Mouse (Mus musculus) CH12.LX (cell line): Measurements from ENCODE around the gene Ipo8. TPM values are rescaled to one million over a fixed set of nuclear protein-coding genes. Genes with fewer than 3 reads are reported as not detected.
A peak's percentile ranks its signal among the peaks of the same experiment; 100 is the strongest.

Experiments
- DNase-seq: peaks from one replicate; pipeline ENCODE4 v3.0.0-alpha.2; 2013; ENCODE audit errors: extremely low read depth
- H3K27ac ChIP-seq: 2 replicates; pipeline ENCODE4 v1.5.1; 2012; ENCODE audit warnings: low read depth, mild to moderate bottlenecking, control low read depth, moderate library complexity; ENCODE audit not compliant: insufficient read depth
- H3K27me3 ChIP-seq: replicated peaks from 2 replicates; pipeline ENCODE3; 2012; ENCODE audit warnings: inconsistent platforms
- H3K36me3 ChIP-seq, 2 experiments: replicated peaks in 1 of 2; 2 replicates each; pipeline versions ENCODE3 to v1.6.1; 2012; ENCODE audit warnings: inconsistent platforms in 1 of 2, low read length in 1 of 2, mild to moderate bottlenecking in 1 of 2, mixed read lengths in 1 of 2, moderate library complexity in 1 of 2; ENCODE audit not compliant: control insufficient read depth in 1 of 2, insufficient read depth in 1 of 2
- H3K4me1 ChIP-seq, 2 experiments: 2 replicates each; pipeline ENCODE4 v1.6.1; 2012; ENCODE audit warnings: inconsistent platforms in 1 of 2, moderate library complexity in 1 of 2; ENCODE audit not compliant: insufficient read depth in 2 of 2, control insufficient read depth in 1 of 2
- H3K4me2 ChIP-seq: 2 replicates; pipeline ENCODE4 v1.6.1; 2012; ENCODE audit warnings: low read depth, mild to moderate bottlenecking, control low read depth; ENCODE audit not compliant: poor library complexity, insufficient read depth, severe bottlenecking
- H3K4me3 ChIP-seq, 3 experiments: fragments of 150-350 bp in 1 of 3; sonication (generic) in 1 of 3; replicated peaks in 1 of 3; 2 replicates each; pipeline versions ENCODE3 to v1.5.1; 2011 to 2012; ENCODE audit warnings: low read depth in 2 of 3, low read length in 2 of 3, mild to moderate bottlenecking in 2 of 3, moderate library complexity in 2 of 3, control low read depth in 1 of 3, improper control_type of control experiment in 1 of 3, inconsistent platforms in 1 of 3, mixed read lengths in 1 of 3; ENCODE audit not compliant: poor library complexity in 1 of 3
- H3K79me2 ChIP-seq: replicated peaks from 2 replicates; pipeline ENCODE4 v1.6.1; 2012; ENCODE audit warnings: mild to moderate bottlenecking, moderate library complexity; ENCODE audit not compliant: control insufficient read depth, poor library complexity, insufficient read depth, severe bottlenecking; ENCODE audit errors: extremely low read depth
- H3K9ac ChIP-seq: 2 replicates; pipeline ENCODE4 v1.6.1; 2012; ENCODE audit warnings: low read depth, mild to moderate bottlenecking, control low read depth, moderate library complexity; ENCODE audit not compliant: insufficient read depth
- H3K9me3 ChIP-seq: replicated peaks from 2 replicates; pipeline ENCODE3; 2012; ENCODE audit warnings: low read length, inconsistent platforms, mixed read lengths
- BHLHE40 ChIP-seq: IDR thresholded peaks from 2 replicates; pipeline ENCODE4 v1.6.1; 2011; ENCODE audit warnings: mild to moderate bottlenecking, low read depth, low read length, improper control_type of control experiment
- CHD1 ChIP-seq: IDR thresholded peaks from 2 replicates; pipeline ENCODE4 v1.6.1; 2012; ENCODE audit warnings: low read depth, low read length, improper control_type of control experiment, inconsistent platforms
- CHD2 ChIP-seq: IDR thresholded peaks from 2 replicates; pipeline ENCODE4 v1.6.1; 2011; ENCODE audit warnings: low read length, improper control_type of control experiment
- ELF1 ChIP-seq: IDR thresholded peaks from 2 replicates; pipeline ENCODE4 v1.6.1; 2014; ENCODE audit warnings: low read depth, mild to moderate bottlenecking, inconsistent platforms, low read length, improper control_type of control experiment
- EP300 ChIP-seq: IDR thresholded peaks from 2 replicates; pipeline ENCODE4 v1.6.1; 2011; ENCODE audit warnings: low read length, improper control_type of control experiment
- ETS1 ChIP-seq: conservative IDR thresholded peaks from 2 replicates; pipeline ENCODE4 v1.6.1; 2012; ENCODE audit warnings: low read depth, mild to moderate bottlenecking, inconsistent platforms, low read length, improper control_type of control experiment, moderate library complexity
- JUND ChIP-seq: conservative IDR thresholded peaks from 2 replicates; pipeline ENCODE4 v1.6.1; 2011; ENCODE audit warnings: low read depth, low read length, improper control_type of control experiment
- MAFK ChIP-seq: IDR thresholded peaks from 2 replicates; pipeline ENCODE4 v1.6.1; 2011; ENCODE audit warnings: low read length, improper control_type of control experiment; ENCODE audit not compliant: insufficient replicate concordance
- MXI1 ChIP-seq: IDR thresholded peaks from 2 replicates; pipeline ENCODE4 v1.6.1; 2011; ENCODE audit warnings: mild to moderate bottlenecking, low read depth, low read length, improper control_type of control experiment
- PAX5 ChIP-seq: IDR thresholded peaks from 2 replicates; pipeline ENCODE4 v1.6.1; 2012; ENCODE audit warnings: low read length, inconsistent platforms, mixed read lengths
- POLR2A ChIP-seq: IDR thresholded peaks from 2 replicates; pipeline ENCODE4 v1.6.1; 2011; ENCODE audit warnings: low read depth, mild to moderate bottlenecking, improper control_type of control experiment, low read length
- RCOR1 ChIP-seq: conservative IDR thresholded peaks from 2 replicates; pipeline ENCODE4 v1.6.1; 2012; ENCODE audit warnings: low read depth, mild to moderate bottlenecking, inconsistent platforms, low read length, improper control_type of control experiment
- SMC3 ChIP-seq: IDR thresholded peaks from 2 replicates; pipeline ENCODE4 v1.6.1; 2011; ENCODE audit warnings: low read depth, low read length, improper control_type of control experiment
- TBP ChIP-seq: conservative IDR thresholded peaks from 2 replicates; pipeline ENCODE4 v1.6.1; 2011; ENCODE audit warnings: low read depth, low read length, improper control_type of control experiment
- UBTF ChIP-seq: IDR thresholded peaks from 2 replicates; pipeline ENCODE4 v1.6.1; 2012; ENCODE audit warnings: low read depth, mild to moderate bottlenecking, inconsistent platforms, low read length, improper control_type of control experiment, moderate library complexity
- ZMIZ1 ChIP-seq: IDR thresholded peaks from 2 replicates; pipeline ENCODE4 v1.6.1; 2012; ENCODE audit warnings: low read depth, mild to moderate bottlenecking, inconsistent platforms, low read length, improper control_type of control experiment
- ZNF384 ChIP-seq: IDR thresholded peaks from 2 replicates; pipeline ENCODE4 v1.6.1; 2012; ENCODE audit warnings: low read depth, low read length, improper control_type of control experiment, inconsistent platforms
- dilution Hi-C: fragments of 300-500 bp; cut with MboI; formaldehyde crosslinking; loops from 2 replicates; pipeline ENCODE4 v1.14.3; 2020; ENCODE audit warnings: low sequenced_read_pairs; ENCODE audit not compliant: extremely low pct_unique_long_range_greater_than_20kb, extremely low pct_ligation_motif_present
- in situ Hi-C: fragments of 300-500 bp; cut with MboI; formaldehyde crosslinking; loops from 3 replicates; pipeline ENCODE4 v1.14.3; 2019; ENCODE audit warnings: low sequenced_read_pairs, low pct_ligation_motif_present, low pct_unique_long_range_greater_than_20kb, mixed read lengths
- polyA plus RNA-seq: library from polyadenylated mRNA; unstranded; fragments of >175 nt; gene quantifications from 2 replicates; pipeline ENCODE4 v1.2.1, GENCODE M21; 2012; ENCODE audit warnings: low read depth; ENCODE audit not compliant: insufficient read length
- total RNA-seq, 2 experiments: library from RNA; depleted of rRNA; stranded (reverse); fragments of 300-350 nt in 1 of 2; fragments of >200 nt in 1 of 2; gene quantifications; 2 replicates each; pipeline ENCODE4 v1.2.3; 2012 to 2014

The Ipo8 gene
- total and polyA plus RNA-seq, 3 experiments: 15.0 to 23.6 (median 17.6) TPM

- no peaks in the 10 kb centered on the region for H3K27me3 ChIP-seq
- no peak for DNase-seq
- no peak overlapping the region for H3K9ac ChIP-seq
- no peak overlapping the region for H3K4me2 ChIP-seq
- dilution Hi-C loops (no loop called here), in situ Hi-C loops (no loop called here)
- no peak overlapping the region for H3K27ac ChIP-seq
- no peaks in the 10 kb centered on the region for H3K9me3 ChIP-seq
- H3K4me1 ChIP-seq: no peaks in the 10 kb centered on the region
- no peak overlapping the region for H3K4me3 ChIP-seq
- no peak for TF ChIP-seq SMC3
- no peak for TF ChIP-seq TBP
- no peak for TF ChIP-seq JUND
- TF ChIP-seq CHD2: no peak
- no peak for TF ChIP-seq POLR2A
- TF ChIP-seq PAX5: no peak
- no peak for TF ChIP-seq MAFK
- H3K79me2 ChIP-seq: no peaks in the 10 kb centered on the region
- peaks cover 0 to under 1% of the 10 kb centered on the region in 2 experiments for H3K36me3 ChIP-seq
Observed at GRCm38 (mm10) chr6:148838460-148838859, 7.2 kb upstream of the Ipo8 start.

GRCm38 (mm10) chr6:148831728-148832121, 458 bp upstream of the Ipo8 start:
- dilution Hi-C loops: no loop called here
- no peaks in the 10 kb centered on the region for H3K9me3 ChIP-seq
- no peak for DNase-seq
- peaks cover 0 to 7% of the 10 kb centered on the region in 2 experiments for H3K36me3 ChIP-seq
- TF ChIP-seq TBP (no peak), ELF1 (no peak), ZMIZ1 (no peak), CHD1 (peak; percentile 92; the same call in 1 of the 2 replicates), BHLHE40 (no peak), SMC3 (no peak), ETS1 (no peak), RCOR1 (no peak), CHD2 (no peak)
- H3K27me3 ChIP-seq: no peaks in the 10 kb centered on the region
- peak overlapping the region; percentile 38; the same call in 1 of the 2 replicates for H3K27ac ChIP-seq
- peak overlapping the region; percentile 74; the same call in 1 of the 2 replicates for H3K4me2 ChIP-seq
- peak overlapping the region; percentile 86 for H3K9ac ChIP-seq
- peaks cover 20% of the 10 kb centered on the region for H3K79me2 ChIP-seq
- peaks cover 7 to 20% of the 10 kb centered on the region in 2 experiments for H3K4me1 ChIP-seq
- in situ Hi-C loops: no loop called here
- peak overlapping the region; percentile 76 to 90 (median 87) for H3K4me3 ChIP-seq

- DNase-seq: no peak
- H3K27me3 ChIP-seq: no peaks in the 10 kb centered on the region
- peaks cover 0 to 9% of the 10 kb centered on the region in 2 experiments for H3K36me3 ChIP-seq
- peaks cover 7 to 23% of the 10 kb centered on the region in 2 experiments for H3K4me1 ChIP-seq
- in situ Hi-C loops (no loop called here), dilution Hi-C loops (no loop called here)
- H3K4me3 ChIP-seq: peak overlapping the region; percentile 76 to 90 (median 87)
- H3K79me2 ChIP-seq: peaks cover 20% of the 10 kb centered on the region
- peak overlapping the region; percentile 61 for H3K4me2 ChIP-seq
- H3K9me3 ChIP-seq: no peaks in the 10 kb centered on the region
- TF ChIP-seq BHLHE40: no peak
- TF ChIP-seq ZNF384: peak; percentile 61
- no peak for TF ChIP-seq PAX5
- TF ChIP-seq MXI1: no peak
- TF ChIP-seq EP300: no peak
- TF ChIP-seq UBTF: no peak
- H3K9ac ChIP-seq: peak overlapping the region; percentile 62; the same call in 1 of the 2 replicates
- H3K27ac ChIP-seq: no peak overlapping the region
Observed at GRCm38 (mm10) chr6:148830355-148830747, 916 bp downstream of the Ipo8 start.
